Mouse (Mus musculus): ENCODE measurements around the gene Calcb. TPM values are rescaled to one million over a fixed set of nuclear protein-coding genes. Genes with fewer than 3 reads are reported as not detected.
A peak's percentile ranks its signal among the peaks of the same experiment; 100 is the strongest.
"Not testable (repeated sequence)": the region's sequence is repeated elsewhere in the genome, so short reads cannot be mapped to it uniquely, and the experiment has no call there.

The Calcb gene
- total RNA-seq, 1 experiment, result 0.80 TPM

DNA sequence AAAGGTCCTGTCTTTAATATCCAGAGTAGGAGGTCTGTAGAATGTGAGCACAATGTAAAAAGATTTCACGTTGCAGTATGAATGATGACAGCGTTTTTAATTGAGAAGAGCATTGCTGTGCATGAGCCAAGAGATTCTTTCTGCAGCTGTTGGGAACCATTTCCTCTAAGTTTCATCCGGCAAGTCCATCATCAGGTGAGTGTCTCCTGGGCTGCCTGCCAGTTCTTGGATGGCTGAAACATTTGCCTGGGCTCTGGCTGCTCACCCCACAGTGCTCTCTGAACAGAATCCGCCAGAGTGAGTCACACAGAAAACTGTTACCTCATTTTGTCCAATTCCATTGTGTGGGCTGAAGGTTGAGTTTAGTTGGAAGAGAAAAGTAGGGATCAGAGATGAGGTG, 11.7 kb upstream of the Calcb start:
- Histone ChIP-seq H3K9me3 (ENCODE audit: control insufficient read depth, insufficient read depth, low read depth, low read length) (no peaks in the 10 kb centered on the region), H3K36me3 (ENCODE audit: control insufficient read depth, insufficient read depth, low read length, poor library complexity, severe bottlenecking) (no peaks in the 10 kb centered on the region), H3K9ac (ENCODE audit: insufficient read depth, low read depth, low read length, poor library complexity, severe bottlenecking) (no peak overlapping the region), H3K27ac (ENCODE audit: insufficient read depth, low read depth, low read length, poor library complexity, severe bottlenecking) (no peak overlapping the region), H3K4me3 (ENCODE audit: insufficient read depth in 1 of 2, low read depth in 1 of 2, low read length in 2 of 2, poor library complexity in 1 of 2, severe bottlenecking in 1 of 2) (no peak overlapping the region), H3K4me1 (ENCODE audit: control insufficient read depth in 2 of 2, insufficient read depth in 2 of 2, low read length in 2 of 2, poor library complexity in 1 of 2) (no peaks in the 10 kb centered on the region)
- TF ChIP-seq ZNF384 (IDR thresholded peaks at IDR 0.05; ENCODE audit: low read depth, low read length) (no peak), MAFK (IDR thresholded peaks at IDR 0.05; ENCODE audit: insufficient read depth, low read depth, low read length) (no peak), CHD2 (IDR thresholded peaks at IDR 0.05; ENCODE audit: low read depth, low read length) (no peak), HCFC1 (IDR thresholded peaks at IDR 0.05; ENCODE audit: borderline replicate concordance, insufficient read depth, low read length) (no peak), ZC3H11A (IDR thresholded peaks at IDR 0.05; ENCODE audit: borderline replicate concordance, low read depth, low read length) (no peak)
- no peak for DNase-seq (ENCODE audit: low read depth, low spot score)
- in situ Hi-C loops (cut with MboI; ENCODE audit: low sequenced_read_pairs in 2 of 2, unreplicated experiment in 2 of 2), result no loop called here

DNA sequence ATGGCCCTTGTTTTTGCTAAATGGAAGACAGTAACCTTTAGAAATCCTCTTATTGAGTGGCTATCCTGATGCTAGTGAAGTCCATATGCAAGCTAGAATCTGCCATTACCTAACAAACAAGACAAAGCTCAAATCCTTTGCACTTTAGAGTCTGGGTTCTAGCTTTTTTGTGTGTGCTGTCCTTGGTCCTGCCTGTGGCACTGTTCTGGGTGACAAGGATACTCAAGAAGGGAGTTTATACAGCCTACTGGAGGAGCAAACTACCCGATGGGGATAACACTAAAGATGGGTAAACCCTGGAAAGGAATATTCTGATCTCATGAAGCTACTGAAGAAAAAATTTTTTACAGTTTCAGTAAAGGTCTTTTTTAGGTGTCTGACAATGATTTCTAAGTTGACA, 11.0 kb upstream of the Calcb start:
- Histone ChIP-seq H3K4me1 (ENCODE audit: control insufficient read depth in 2 of 2, insufficient read depth in 2 of 2, low read length in 2 of 2, poor library complexity in 1 of 2) (no peaks in the 10 kb centered on the region), H3K27ac (ENCODE audit: insufficient read depth, low read depth, low read length, poor library complexity, severe bottlenecking) (no peak overlapping the region), H3K9me3 (ENCODE audit: control insufficient read depth, insufficient read depth, low read depth, low read length) (no peaks in the 10 kb centered on the region), H3K4me3 (ENCODE audit: insufficient read depth in 1 of 2, low read depth in 1 of 2, low read length in 2 of 2, poor library complexity in 1 of 2, severe bottlenecking in 1 of 2) (no peak overlapping the region), H3K9ac (ENCODE audit: insufficient read depth, low read depth, low read length, poor library complexity, severe bottlenecking) (no peak overlapping the region), H3K36me3 (ENCODE audit: control insufficient read depth, insufficient read depth, low read length, poor library complexity, severe bottlenecking) (no peaks in the 10 kb centered on the region)
- in situ Hi-C loops (cut with MboI; ENCODE audit: low sequenced_read_pairs in 2 of 2, unreplicated experiment in 2 of 2), result no loop called here
- TF ChIP-seq ZC3H11A (IDR thresholded peaks at IDR 0.05; ENCODE audit: borderline replicate concordance, low read depth, low read length) (no peak), MAFK (IDR thresholded peaks at IDR 0.05; ENCODE audit: insufficient read depth, low read depth, low read length) (no peak), CHD2 (IDR thresholded peaks at IDR 0.05; ENCODE audit: low read depth, low read length) (no peak), ZNF384 (IDR thresholded peaks at IDR 0.05; ENCODE audit: low read depth, low read length) (no peak), HCFC1 (IDR thresholded peaks at IDR 0.05; ENCODE audit: borderline replicate concordance, insufficient read depth, low read length) (no peak)
- no peak for DNase-seq (ENCODE audit: low read depth, low spot score)

DNA sequence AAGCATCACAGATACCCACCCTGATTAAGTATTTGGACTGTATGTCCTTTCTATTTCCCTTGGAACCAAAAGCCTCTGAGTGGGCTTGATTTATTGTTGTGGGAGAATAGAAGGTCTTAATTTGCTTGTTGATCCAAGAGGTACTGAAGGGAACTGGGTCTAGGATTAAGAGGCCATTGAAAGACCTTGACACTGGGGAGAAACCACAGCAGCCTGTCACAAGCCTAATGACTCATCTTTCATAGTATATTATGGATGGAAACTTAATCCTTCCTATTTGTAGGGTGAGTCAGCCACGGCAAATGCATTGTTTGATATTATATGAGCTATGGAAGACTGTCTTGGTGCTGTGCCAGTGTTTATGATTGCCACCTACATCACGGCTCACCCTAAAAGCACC, 8.0 kb upstream of the Calcb start:
- Histone ChIP-seq H3K9me3 (ENCODE audit: control insufficient read depth, insufficient read depth, low read depth, low read length) (no peaks in the 10 kb centered on the region), H3K4me1 (ENCODE audit: control insufficient read depth in 2 of 2, insufficient read depth in 2 of 2, low read length in 2 of 2, poor library complexity in 1 of 2) (no peaks in the 10 kb centered on the region), H3K4me3 (ENCODE audit: insufficient read depth in 1 of 2, low read depth in 1 of 2, low read length in 2 of 2, poor library complexity in 1 of 2, severe bottlenecking in 1 of 2) (no peak overlapping the region), H3K27ac (ENCODE audit: insufficient read depth, low read depth, low read length, poor library complexity, severe bottlenecking) (no peak overlapping the region), H3K36me3 (ENCODE audit: control insufficient read depth, insufficient read depth, low read length, poor library complexity, severe bottlenecking) (no peaks in the 10 kb centered on the region), H3K9ac (ENCODE audit: insufficient read depth, low read depth, low read length, poor library complexity, severe bottlenecking) (no peak overlapping the region)
- TF ChIP-seq HCFC1 (IDR thresholded peaks at IDR 0.05; ENCODE audit: borderline replicate concordance, insufficient read depth, low read length) (no peak), ZC3H11A (IDR thresholded peaks at IDR 0.05; ENCODE audit: borderline replicate concordance, low read depth, low read length) (no peak), MAFK (IDR thresholded peaks at IDR 0.05; ENCODE audit: insufficient read depth, low read depth, low read length) (no peak), CHD2 (IDR thresholded peaks at IDR 0.05; ENCODE audit: low read depth, low read length) (no peak), ZNF384 (IDR thresholded peaks at IDR 0.05; ENCODE audit: low read depth, low read length) (no peak)
- no peak for DNase-seq (ENCODE audit: low read depth, low spot score)
- in situ Hi-C loops (cut with MboI; ENCODE audit: low sequenced_read_pairs in 2 of 2, unreplicated experiment in 2 of 2), result no loop called here

DNA sequence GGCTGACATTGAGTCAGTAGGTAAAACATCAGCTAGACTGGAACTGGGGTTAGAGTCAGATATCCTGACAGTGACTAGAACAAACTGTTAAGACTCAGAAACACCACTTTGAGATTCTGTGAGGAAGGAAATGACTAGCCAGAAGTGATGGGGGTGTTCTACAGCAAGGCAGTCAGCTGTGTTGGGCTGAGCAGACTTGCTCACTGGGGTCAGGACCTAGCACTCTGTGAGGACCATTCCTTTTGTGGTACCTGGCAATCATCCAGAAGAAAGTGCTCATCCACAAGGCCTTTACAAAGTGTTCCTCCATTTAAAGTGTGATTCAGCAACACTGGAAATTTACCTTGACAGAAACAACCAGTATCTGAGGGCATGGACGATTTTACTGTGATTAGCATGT, 5.9 kb upstream of the Calcb start:
- H3K4me3 ChIP-seq (ENCODE audit: insufficient read depth in 1 of 2, low read depth in 1 of 2, low read length in 2 of 2, poor library complexity in 1 of 2, severe bottlenecking in 1 of 2), result no peak overlapping the region
- no peak for DNase-seq (ENCODE audit: low read depth, low spot score)
- H3K36me3 ChIP-seq (ENCODE audit: control insufficient read depth, insufficient read depth, low read length, poor library complexity, severe bottlenecking), result no peaks in the 10 kb centered on the region
- no peak overlapping the region for H3K27ac ChIP-seq (ENCODE audit: insufficient read depth, low read depth, low read length, poor library complexity, severe bottlenecking)
- H3K4me1 ChIP-seq (ENCODE audit: control insufficient read depth in 2 of 2, insufficient read depth in 2 of 2, low read length in 2 of 2, poor library complexity in 1 of 2), result no peaks in the 10 kb centered on the region
- in situ Hi-C loops (cut with MboI; ENCODE audit: low sequenced_read_pairs in 2 of 2, unreplicated experiment in 2 of 2), result no loop called here
- no peaks in the 10 kb centered on the region for H3K9me3 ChIP-seq (ENCODE audit: control insufficient read depth, insufficient read depth, low read depth, low read length)
- no peak overlapping the region for H3K9ac ChIP-seq (ENCODE audit: insufficient read depth, low read depth, low read length, poor library complexity, severe bottlenecking)
- TF ChIP-seq MAFK (IDR thresholded peaks at IDR 0.05; ENCODE audit: insufficient read depth, low read depth, low read length), result no peak
- no peak for TF ChIP-seq CHD2 (IDR thresholded peaks at IDR 0.05; ENCODE audit: low read depth, low read length)

DNA sequence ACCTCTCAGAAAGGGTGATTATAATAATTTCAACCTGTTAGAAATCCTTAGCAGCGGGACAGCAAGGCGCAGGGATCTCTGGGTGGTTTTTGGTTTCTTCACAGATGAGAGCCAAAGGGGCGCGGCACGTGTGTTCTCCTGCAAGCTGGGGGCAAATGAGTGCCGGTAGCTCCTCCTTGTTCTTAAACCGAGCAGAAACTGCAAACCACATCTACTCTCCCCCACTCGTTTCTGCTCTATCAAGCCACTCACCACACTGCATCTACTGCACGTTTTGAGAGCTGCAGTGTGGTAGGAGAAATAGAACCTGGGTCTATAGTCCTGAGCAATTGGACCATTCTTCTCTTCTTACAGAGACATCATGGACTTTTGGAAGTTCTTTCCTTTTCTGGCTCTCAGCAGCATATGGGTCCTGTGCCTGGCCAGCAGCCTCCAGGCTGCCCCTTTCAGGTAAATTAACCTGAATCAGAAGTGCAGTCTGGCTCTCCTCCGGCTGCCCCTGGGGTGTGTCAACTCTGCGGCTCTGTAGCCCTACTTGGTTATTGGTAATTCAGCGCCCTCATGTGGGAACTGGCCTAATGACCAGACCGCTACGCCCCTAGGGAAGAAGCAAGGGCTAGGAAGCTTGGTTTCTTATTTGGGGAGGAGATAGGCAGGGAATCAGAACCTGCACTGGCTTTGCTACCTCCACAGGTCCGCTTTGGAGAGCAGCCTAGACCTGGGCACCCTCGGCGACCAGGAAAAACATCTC, 1.1 kb downstream of the Calcb start:
- H3K36me3 ChIP-seq (ENCODE audit: control insufficient read depth, insufficient read depth, low read length, poor library complexity, severe bottlenecking), result no peaks in the 10 kb centered on the region
- TF ChIP-seq CHD2 (IDR thresholded peaks at IDR 0.05; ENCODE audit: low read depth, low read length) (no peak), ZC3H11A (IDR thresholded peaks at IDR 0.05; ENCODE audit: borderline replicate concordance, low read depth, low read length) (peak; percentile 62; the same call in 1 of the 2 replicates)
- H3K4me3 ChIP-seq (ENCODE audit: insufficient read depth in 1 of 2, low read depth in 1 of 2, low read length in 2 of 2, poor library complexity in 1 of 2, severe bottlenecking in 1 of 2), result 0 out of 4 replicates have a peak overlapping the region, but pooled peaks of 1 of the 2 experiments have one; percentile 20
- in situ Hi-C loops (cut with MboI; ENCODE audit: low sequenced_read_pairs in 2 of 2, unreplicated experiment in 2 of 2), result no loop called here
- no peak for DNase-seq (ENCODE audit: low read depth, low spot score)
- H3K27ac ChIP-seq (ENCODE audit: insufficient read depth, low read depth, low read length, poor library complexity, severe bottlenecking), result no peak overlapping the region
- no peak overlapping the region for H3K9ac ChIP-seq (ENCODE audit: insufficient read depth, low read depth, low read length, poor library complexity, severe bottlenecking)
- no peaks in the 10 kb centered on the region for H3K4me1 ChIP-seq (ENCODE audit: control insufficient read depth in 2 of 2, insufficient read depth in 2 of 2, low read length in 2 of 2, poor library complexity in 1 of 2)
- H3K9me3 ChIP-seq (ENCODE audit: control insufficient read depth, insufficient read depth, low read depth, low read length), result no peaks in the 10 kb centered on the region

DNA sequence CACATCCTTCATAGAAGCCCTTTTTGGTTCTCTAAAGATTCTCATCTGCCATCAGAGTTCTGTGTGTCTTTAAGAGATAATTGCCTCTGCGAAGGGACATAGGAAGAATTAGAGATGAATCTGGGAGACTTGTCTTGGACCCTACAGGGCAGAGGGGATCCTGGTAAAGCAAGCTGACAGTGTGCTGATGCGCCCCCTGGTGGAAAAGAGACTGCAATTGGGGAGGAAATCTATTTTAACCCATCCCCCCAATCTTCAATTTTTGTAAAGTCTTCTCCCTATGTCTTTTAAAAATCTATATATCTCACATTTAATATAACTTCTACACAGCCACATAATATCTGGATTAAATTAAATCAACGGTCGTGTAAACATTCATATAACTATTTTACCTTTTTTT, 11.3 kb downstream of the Calcb start:
- in situ Hi-C loops (cut with MboI; ENCODE audit: low sequenced_read_pairs in 2 of 2, unreplicated experiment in 2 of 2), result loop anchor here in 1 of 2 experiments (10.0 kb wide), 1 partner anchor 85 kb away; no protein-coding TSS in a partner anchor

More for the DNA sequence above, 11.3 kb downstream of the Calcb start:
- DNase-seq (ENCODE audit: low read depth, low spot score); H3K9ac ChIP-seq (ENCODE audit: insufficient read depth, low read depth, low read length, poor library complexity, severe bottlenecking); H3K36me3 ChIP-seq (ENCODE audit: control insufficient read depth, insufficient read depth, low read length, poor library complexity, severe bottlenecking); H3K27ac ChIP-seq (ENCODE audit: insufficient read depth, low read depth, low read length, poor library complexity, severe bottlenecking); H3K4me1 ChIP-seq (ENCODE audit: control insufficient read depth in 2 of 2, insufficient read depth in 2 of 2, low read length in 2 of 2, poor library complexity in 1 of 2); H3K9me3 ChIP-seq (ENCODE audit: control insufficient read depth, insufficient read depth, low read depth, low read length); H3K4me3 ChIP-seq (ENCODE audit: insufficient read depth in 1 of 2, low read depth in 1 of 2, low read length in 2 of 2, poor library complexity in 1 of 2, severe bottlenecking in 1 of 2): not testable (repeated sequence)
